Mouse (Mus musculus): ENCODE data around the gene Obsl1.

- no peak for TF ChIP-seq EP300 (optimal IDR thresholded peaks at IDR 0.05)
- TF ChIP-seq CTCF (IDR thresholded peaks at IDR 0.05; ENCODE audit: low read depth): no peak
These were observed 70.5 kb downstream of the Obsl1 start, which contains the start of gene Gmppa for GRCm38 (mm10) chr1:75435475-75436328.
